ENCODE assay signal across 9 mouse cellular contexts in the genomic region with DNA sequence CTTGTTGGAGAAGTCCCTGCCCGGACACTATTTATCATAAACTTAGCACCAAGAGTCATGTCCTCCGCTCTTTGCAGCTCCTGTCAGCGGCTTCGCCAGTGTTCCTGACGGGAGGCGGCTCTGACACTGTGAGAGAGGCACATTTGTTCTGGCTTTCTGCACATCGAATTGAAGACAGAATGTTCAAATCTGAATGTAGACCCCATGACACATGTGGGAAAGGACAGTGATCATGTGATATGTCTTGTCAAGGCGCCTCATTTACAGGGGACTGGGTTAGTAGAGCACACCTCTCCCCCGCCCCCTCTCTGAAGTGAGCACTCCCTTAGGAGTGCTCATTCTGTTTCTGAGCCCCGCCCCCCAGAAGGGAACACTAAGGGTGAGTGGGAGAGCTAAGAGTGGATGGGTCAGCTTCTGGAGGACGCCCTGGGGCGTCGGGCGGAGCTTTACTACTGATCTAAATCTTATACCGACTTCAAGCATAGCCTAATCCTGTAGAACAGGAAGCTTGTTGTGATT. TPM values are rescaled to one million over a fixed set of nuclear protein-coding genes. Genes with fewer than 3 reads are reported as not detected.
A peak's percentile ranks its signal among the peaks of the same experiment; 100 is the strongest.
DNase-seq lines count a peak whose midpoint lies in the region; ATAC-seq and TF ChIP-seq lines count a peak whose summit lies in the region.
"Had no signal": no experiment of that assay in that cellular context is flagged by ENCODE, and none has a peak within 500 bp of the region (broad histone marks: within the 10 kb centered on the region; RNA-seq: fewer than 3 reads in every experiment).

No protein-coding gene starts in this region.

- TF ChIP-seq EP300 in liver, embryonic 14.5 days (IDR thresholded peaks at IDR 0.05; ENCODE audit: low read depth) = no peak

- TF ChIP-seq CTCF in liver, embryonic 14.5 days (IDR thresholded peaks at IDR 0.05; ENCODE audit: low read depth) = no peak

- peak overlapping the region; percentile 3 to 14; a peak in 2 of 4 replicates for H3K4me3 ChIP-seq in heart, embryonic 14.5 days (ENCODE audit: control insufficient read depth in 1 of 2, insufficient read depth in 1 of 2, low read depth in 1 of 2, low read length in 2 of 2)
- H3K4me3 ChIP-seq in liver, embryonic 14.5 days (ENCODE audit: insufficient read depth in 1 of 2, low read depth in 2 of 2, low read length in 2 of 2) = no peak overlapping the region
- H3K4me3 ChIP-seq: erythroblast, embryonic 14.5 days had no signal

- peaks cover 41 to 48% of the 10 kb centered on the region in 2 experiments for H3K4me1 ChIP-seq in heart, embryonic 14.5 days (ENCODE audit: control insufficient read depth in 2 of 2, insufficient read depth in 2 of 2, low read length in 2 of 2)
- peaks cover 4 to 9% of the 10 kb centered on the region in 2 experiments; a peak in 3 of 4 replicates for H3K4me1 ChIP-seq in liver, embryonic 14.5 days (replicated peaks; ENCODE audit: control insufficient read depth in 2 of 2, insufficient read depth in 2 of 2, low read length in 1 of 2)

- DNase-seq in embryo, embryonic 10 days (ENCODE audit: low spot score) = peak; percentile 35
- DNase-seq in embryo, embryonic 9.5 days (ENCODE audit: extremely low spot score) = no peak
- no peak for DNase-seq in liver, embryonic 14.5 days (ENCODE audit: low read depth in 3 of 3, low spot score in 3 of 3)
- no peak for DNase-seq in adrenal gland, postnatal 36 days
- no peak for DNase-seq in natural killer cell, adult 2 months (ENCODE audit: low spot score in 2 of 2)

- peak overlapping the region; percentile 86 to 88 for H3K27ac ChIP-seq in heart, embryonic 14.5 days (replicated peaks in 1 of 2; ENCODE audit: control insufficient read depth in 1 of 2, insufficient read depth in 1 of 2, low read depth in 2 of 2, low read length in 2 of 2)
- H3K27ac ChIP-seq in liver, embryonic 14.5 days = no peak overlapping the region

- H3K4me2 ChIP-seq in heart, embryonic 14.5 days (ENCODE audit: low read length) = peak overlapping the region; percentile 61
- H3K4me2 ChIP-seq in liver, embryonic 14.5 days (ENCODE audit: low read depth) = peak overlapping the region; percentile 13; the same call in 1 of the 2 replicates

- no peaks in the 10 kb centered on the region for H3K27me3 ChIP-seq in heart, embryonic 14.5 days (ENCODE audit: control insufficient read depth, insufficient read depth, low read length)
- H3K27me3 ChIP-seq in liver, embryonic 14.5 days (ENCODE audit: control insufficient read depth, insufficient read depth, low read length) = no peaks in the 10 kb centered on the region

- H3K36me3 ChIP-seq in heart, embryonic 14.5 days (ENCODE audit: control insufficient read depth, insufficient read depth, low read length) = peaks cover 45% of the 10 kb centered on the region
- no peaks in the 10 kb centered on the region for H3K36me3 ChIP-seq in liver, embryonic 14.5 days (replicated peaks; ENCODE audit: control insufficient read depth, insufficient read depth, low read depth)

- H3K9me3 ChIP-seq in heart, embryonic 14.5 days (ENCODE audit: control insufficient read depth, low read length) = no peaks in the 10 kb centered on the region
- no peaks in the 10 kb centered on the region for H3K9me3 ChIP-seq in liver, embryonic 14.5 days (ENCODE audit: control insufficient read depth, low read length)

- ATAC-seq in CD4-positive, CD25-positive, alpha-beta regulatory T cell, adult 4 months = peak; percentile 53
- peak; percentile 57; the same call in 1 of the 2 replicates for ATAC-seq in heart, embryonic 14.5 days (ENCODE audit: insufficient number of reproducible peaks, insufficient read depth, low FRiP score, low read depth)
- ATAC-seq in liver, embryonic 14.5 days (ENCODE audit: insufficient read depth) = peak; percentile 42; the same call in 1 of the 2 replicates
- ATAC-seq in monocyte, adult 5-6 weeks (replicated peaks; ENCODE audit: insufficient number of reproducible peaks, low FRiP score, low TSS enrichment, poor library complexity, severe bottlenecking) = peak; percentile 50

- peak overlapping the region; percentile 46; the same call in 1 of the 2 replicates for H3K9ac ChIP-seq in heart, embryonic 14.5 days (ENCODE audit: low read length)
- H3K9ac ChIP-seq in liver, embryonic 14.5 days (replicated peaks) = no peak overlapping the region

- WGBS in heart, embryonic 14.5 days = 5% methylated on average over 15 of the region's 15 CpGs
- WGBS in liver, embryonic 14.5 days (ENCODE audit: insufficient replicate concordance) = 24% methylated on average over 15 of the region's 15 CpGs

RNA-seq across cellular contexts. Expression of a gene that starts 48.9 kb away (rescaled TPM):
- 10 to 100 TPM; 26.0 to 26.3 TPM for polyA plus RNA-seq in CD4-positive, CD25-positive, alpha-beta regulatory T cell, adult 4 months (2017; shearing (Covaris generic))
- 42.8 and 46.5 TPM in 2 replicates for polyA plus RNA-seq in heart, embryonic 14.5 days (2014; fragmentation: Nextera tagmentation; extraction: Ambion mirVana)
- polyA plus RNA-seq in liver, embryonic 14.5 days (2012; rRNA removed) = 3.1 and 4.6 TPM in 2 replicates
- polyA plus RNA-seq in liver, embryonic 14.5 days (2014; fragmentation: Nextera tagmentation; extraction: Ambion mirVana) = 3.7 and 4.0 TPM in 2 replicates
- 46.4 to 62.2 TPM (median 61.7 TPM) in 3 replicates for total RNA-seq in monocyte, adult 5-6 weeks (2017)
- total RNA-seq in adrenal gland, postnatal 36 days (2021) = 10 to 100 TPM; 40.2 to 42.0 TPM

Comparison
In these comparisons a context has a peak if more than half of its experiments do, and no peak if none do; other contexts are left out.
1. H3K4me3 ChIP-seq: peak in heart, embryonic 14.5 days (2 of 2); none in liver, embryonic 14.5 days (0 of 2).
2. Peak in every context shown above with its lines, with median percentiles within 50 percentile points of each other: ATAC-seq.